Mouse (Mus musculus) hindbrain, embryonic 12.5 days (tissue): ENCODE measurements around the gene Dyrk1a. TPM values are rescaled to one million over a fixed set of nuclear protein-coding genes. Genes with fewer than 3 reads are reported as not detected.
A peak's percentile ranks its signal among the peaks of the same experiment; 100 is the strongest.

Experiments used
- ATAC-seq: fragments of 200-750 bp; cut with Nextera tagmentation; 2 replicates; pipeline ENCODE4 v1.8.0; 2017; ENCODE audit warnings: moderate TSS enrichment; ENCODE audit not compliant: low FRiP score
- H3K27ac ChIP-seq: fragments of 300-500 bp; sonication (generic); 2 replicates; pipeline ENCODE4 v1.5.1; 2016; ENCODE audit warnings: mild to moderate bottlenecking
- H3K27me3 ChIP-seq: fragments of 300-500 bp; sonication (generic); 2 replicates; pipeline ENCODE4 v1.6.1; 2016; ENCODE audit warnings: mild to moderate bottlenecking
- H3K36me3 ChIP-seq: fragments of 300-500 bp; sonication (generic); 2 replicates; pipeline ENCODE4 v1.6.1; 2016; ENCODE audit warnings: mild to moderate bottlenecking
- H3K4me1 ChIP-seq: fragments of 300-500 bp; sonication (generic); 2 replicates; pipeline ENCODE4 v1.6.1; 2016
- H3K4me2 ChIP-seq: fragments of 300-500 bp; sonication (generic); replicated peaks from 2 replicates; pipeline ENCODE4 v1.6.1; 2016; ENCODE audit warnings: mild to moderate bottlenecking
- H3K4me3 ChIP-seq: fragments of 300-500 bp; sonication (generic); 2 replicates; pipeline ENCODE4 v1.5.1; 2016; ENCODE audit warnings: mild to moderate bottlenecking
- H3K9ac ChIP-seq: fragments of 300-500 bp; sonication (generic); 2 replicates; pipeline ENCODE4 v1.6.1; 2016; ENCODE audit warnings: mild to moderate bottlenecking, moderate library complexity
- H3K9me3 ChIP-seq: fragments of 300-500 bp; sonication (generic); replicated peaks from 2 replicates; pipeline ENCODE4 v1.6.1; 2016; ENCODE audit warnings: mild to moderate bottlenecking
- WGBS: fragments of 180-500 bp; shearing (Covaris S2); methylation state at CpG from one replicate; pipeline ENCODE4 v1.1.7; 2016; 5-methylcytosine and 5-hydroxymethylcytosine counted together
- polyA plus RNA-seq: library from polyadenylated mRNA; unstranded; fragments of >200 nt; fragmentation: Nextera tagmentation; extraction: Ambion mirVana; gene quantifications from 2 replicates; pipeline ENCODE4 v1.2.1, GENCODE M21; 2016

Gene Dyrk1a
- polyA plus RNA-seq, 1 experiment from 2014 or later, result 9.9 TPM

DNA sequence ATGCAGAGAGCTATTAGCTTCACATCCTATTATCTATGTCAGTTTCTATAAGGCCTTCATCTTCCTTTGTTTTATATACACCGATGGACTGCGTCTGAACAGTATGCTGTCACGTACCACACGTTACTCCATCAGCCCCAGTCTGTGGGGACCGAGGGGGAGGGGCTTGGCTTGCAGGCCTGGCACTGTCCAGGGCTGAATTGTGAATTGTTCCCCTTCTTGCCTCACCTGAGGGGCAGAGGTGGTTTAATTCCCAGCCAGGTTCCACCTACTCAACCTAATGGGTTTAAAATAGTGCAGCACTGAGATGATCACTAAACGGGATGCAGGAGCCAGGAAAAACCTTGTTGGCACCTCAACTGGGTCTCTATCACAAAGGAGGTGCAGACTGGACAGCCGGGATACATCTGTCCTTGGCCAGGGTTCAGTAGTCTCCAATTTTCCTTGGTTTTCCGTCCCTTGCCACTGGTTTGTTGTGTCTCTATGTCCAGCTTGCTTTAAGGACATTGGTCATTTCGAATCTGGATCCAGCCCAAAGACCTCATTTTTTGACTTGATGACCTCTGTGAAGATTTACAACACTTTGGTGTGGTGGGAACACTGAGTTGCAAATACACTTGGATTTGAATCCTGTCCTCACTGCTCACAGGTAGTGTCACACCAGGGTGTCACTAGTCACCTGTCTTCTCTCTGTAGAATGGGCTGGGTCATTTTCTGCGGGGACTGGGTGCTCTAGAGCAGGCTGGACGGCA, 2.8 kb upstream of the Dyrk1a start:
- H3K4me2 ChIP-seq, result no peak overlapping the region
- peaks cover 9% of the 10 kb centered on the region for H3K4me1 ChIP-seq
- no peak overlapping the region for H3K4me3 ChIP-seq
- 81% methylated on average over 11 of the region's 11 CpGs for WGBS
- H3K27me3 ChIP-seq, result no peaks in the 10 kb centered on the region
- H3K9ac ChIP-seq, result no peak overlapping the region
- no peaks in the 10 kb centered on the region for H3K36me3 ChIP-seq
- no peak overlapping the region for H3K27ac ChIP-seq
- no peaks in the 10 kb centered on the region for H3K9me3 ChIP-seq
- no peak for ATAC-seq

DNA sequence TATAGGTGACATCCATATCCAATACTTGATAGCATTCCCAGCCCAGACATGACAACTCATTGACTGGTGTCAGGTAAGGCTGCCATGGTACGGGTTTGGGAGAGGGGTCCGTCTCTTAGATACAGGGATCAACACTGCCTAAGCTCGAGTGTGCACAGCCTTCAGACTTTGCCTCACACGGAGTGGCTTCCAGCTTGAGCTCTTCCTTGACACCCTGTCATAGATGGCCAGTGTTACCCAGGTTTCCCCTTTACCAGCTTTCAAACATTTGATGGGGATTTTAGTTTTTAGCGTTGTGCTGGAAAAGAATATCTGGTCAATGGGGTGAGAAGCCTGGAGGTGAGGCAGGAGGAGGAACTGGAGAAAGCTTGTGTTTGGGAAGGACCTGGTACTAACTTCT, 2.1 kb upstream of the Dyrk1a start:
- Histone ChIP-seq H3K4me1 (peaks cover 16% of the 10 kb centered on the region), H3K4me2 (no peak overlapping the region), H3K27ac (no peak overlapping the region), H3K27me3 (no peaks in the 10 kb centered on the region), H3K9me3 (no peaks in the 10 kb centered on the region), H3K4me3 (no peak overlapping the region), H3K9ac (no peak overlapping the region), H3K36me3 (no peaks in the 10 kb centered on the region)
- WGBS, result 75% methylated on average over 5 of the region's 5 CpGs
- no peak for ATAC-seq

DNA sequence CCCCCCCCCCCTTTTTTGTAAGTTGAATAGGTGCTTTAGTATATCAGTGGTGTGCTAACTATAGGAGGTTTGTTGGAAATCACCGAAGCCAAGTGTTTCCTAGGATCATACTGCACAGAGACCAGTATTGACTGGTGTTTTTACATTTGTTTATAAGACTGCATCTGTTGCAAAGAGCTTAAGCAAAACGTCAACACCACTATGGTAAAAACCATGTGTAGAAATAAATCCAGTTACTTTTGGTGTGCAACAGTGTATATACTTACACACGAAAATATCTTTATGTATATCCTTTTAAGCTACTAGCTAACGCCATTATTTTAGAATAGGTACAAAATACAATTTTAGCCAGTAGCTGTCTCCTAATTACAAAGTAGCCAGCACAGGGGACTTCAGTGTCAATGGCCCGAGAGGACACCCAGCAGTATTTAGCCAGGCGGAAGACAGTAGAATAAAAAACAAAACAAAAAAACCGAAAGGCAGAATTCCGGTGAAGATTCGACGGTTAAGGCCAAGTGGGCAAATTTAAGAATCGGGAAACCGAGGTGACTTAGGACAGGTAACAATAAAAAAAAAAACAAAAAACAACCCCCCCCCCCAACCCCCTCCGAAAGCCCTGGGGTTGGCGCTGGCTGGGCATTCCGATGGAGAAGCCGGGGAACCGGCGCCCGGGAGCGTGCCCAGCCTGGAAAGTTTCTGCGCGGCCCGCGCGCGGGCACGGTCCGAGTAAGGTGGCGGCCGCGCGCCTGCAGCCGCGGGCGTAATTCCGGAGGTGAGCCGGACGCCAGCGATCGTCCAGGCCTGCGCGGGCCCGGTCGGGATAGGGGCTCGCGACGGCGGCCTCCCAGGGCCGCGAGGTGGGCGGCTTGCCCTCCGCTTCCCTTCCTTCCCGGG, 1.2 kb upstream of the Dyrk1a start:
- 3% methylated on average over 47 of the region's 53 CpGs for WGBS
- Histone ChIP-seq H3K4me2 (peak overlapping the region; percentile 56), H3K4me3 (peak overlapping the region; percentile 98), H3K4me1 (peaks cover 21% of the 10 kb centered on the region), H3K27ac (peak overlapping the region; percentile 100), H3K27me3 (no peaks in the 10 kb centered on the region), H3K9ac (peak overlapping the region; percentile 69), H3K36me3 (no peaks in the 10 kb centered on the region), H3K9me3 (no peaks in the 10 kb centered on the region)
- ATAC-seq, result peak; percentile 89

DNA sequence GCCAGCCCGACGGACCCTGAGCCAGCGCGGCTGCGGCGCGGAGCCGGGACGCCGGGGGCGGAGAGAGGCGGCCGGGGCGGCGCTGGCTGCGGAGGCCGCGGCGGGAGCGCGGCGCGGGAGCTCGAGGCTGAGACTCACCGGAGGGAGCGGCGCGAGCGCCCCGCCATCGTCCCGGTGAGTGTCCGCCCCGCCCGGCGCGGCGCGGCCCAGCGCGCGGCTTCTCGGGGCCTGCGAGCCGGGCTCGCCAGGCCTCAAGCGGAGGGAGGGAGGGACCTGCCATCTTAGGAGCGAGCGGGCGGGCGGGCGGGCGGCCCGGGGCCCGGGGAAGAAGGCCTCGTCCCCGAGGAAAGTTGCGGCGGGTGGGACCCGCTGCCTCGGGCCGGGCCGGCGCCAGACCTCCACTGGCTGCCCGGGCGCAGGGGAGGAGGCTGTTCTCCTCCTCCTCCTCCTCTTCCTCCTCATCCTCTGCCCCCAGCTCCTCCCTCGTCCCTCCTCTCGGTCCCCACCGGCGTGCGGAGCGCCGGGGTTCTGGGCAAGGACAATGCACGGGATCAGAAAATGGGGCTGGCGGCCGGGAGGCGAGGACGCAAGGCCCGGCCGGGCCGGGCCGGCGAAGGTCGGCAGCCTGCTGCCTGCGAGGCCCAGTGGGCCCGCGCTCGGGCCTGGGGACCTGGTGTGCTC, 691 bp downstream of the Dyrk1a start:
- H3K4me2 ChIP-seq, result peak overlapping the region; percentile 75
- no peaks in the 10 kb centered on the region for H3K9me3 ChIP-seq
- peak overlapping the region; percentile 100 for H3K9ac ChIP-seq
- no peaks in the 10 kb centered on the region for H3K27me3 ChIP-seq
- no peaks in the 10 kb centered on the region for H3K36me3 ChIP-seq
- ATAC-seq, result peak; percentile 15; the same call in 1 of the 2 replicates
- WGBS, result under 1% methylated on average over 65 of the region's 88 CpGs
- H3K27ac ChIP-seq, result peak overlapping the region; percentile 100
- peak overlapping the region; percentile 98 for H3K4me3 ChIP-seq
- peaks cover 31% of the 10 kb centered on the region for H3K4me1 ChIP-seq

DNA sequence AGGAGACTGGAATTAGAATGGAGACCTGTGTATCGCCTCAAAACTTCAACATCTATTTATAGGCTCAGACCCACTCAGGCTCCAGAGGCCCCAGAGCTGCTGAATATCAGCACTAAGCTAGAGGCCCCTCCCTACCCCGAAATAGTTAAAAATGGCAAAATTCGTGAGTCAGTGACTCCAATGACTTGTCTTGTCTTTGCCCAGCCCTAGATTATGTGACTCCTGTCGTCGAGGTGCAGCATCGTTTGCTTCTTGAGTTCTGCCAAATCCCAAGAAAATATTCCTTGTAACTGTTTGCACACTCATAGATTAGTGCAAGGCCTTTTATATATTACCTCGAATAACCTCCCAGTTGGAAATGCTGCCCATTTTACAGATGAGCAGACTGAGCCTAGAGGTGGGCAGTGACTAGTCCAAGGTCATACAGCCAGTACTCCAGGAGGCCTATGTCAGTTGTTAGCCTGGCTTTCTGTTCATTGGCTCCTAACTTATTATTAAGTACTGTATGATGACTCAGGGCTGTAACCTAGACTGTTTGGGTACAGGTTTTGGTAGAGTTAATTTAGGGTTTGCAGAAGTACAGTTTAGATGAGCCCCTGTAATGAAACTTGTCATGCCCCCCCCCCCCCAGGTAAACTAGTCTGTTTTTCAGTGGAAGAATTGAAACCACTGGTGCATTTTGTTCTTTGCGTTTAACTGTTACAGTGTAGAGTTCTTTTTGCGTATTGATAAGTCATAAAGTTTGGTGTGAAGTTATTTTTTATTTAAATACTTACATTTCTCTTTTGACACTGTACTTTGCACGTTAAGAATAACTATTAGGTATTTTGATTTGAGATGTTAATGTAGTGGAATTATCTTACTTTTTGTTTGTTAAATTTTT, 1.5 kb downstream of the Dyrk1a start:
- H3K4me1 ChIP-seq, result peaks cover 40% of the 10 kb centered on the region
- ATAC-seq, result no peak
- 31% methylated on average over 10 of the region's 10 CpGs for WGBS

DNA sequence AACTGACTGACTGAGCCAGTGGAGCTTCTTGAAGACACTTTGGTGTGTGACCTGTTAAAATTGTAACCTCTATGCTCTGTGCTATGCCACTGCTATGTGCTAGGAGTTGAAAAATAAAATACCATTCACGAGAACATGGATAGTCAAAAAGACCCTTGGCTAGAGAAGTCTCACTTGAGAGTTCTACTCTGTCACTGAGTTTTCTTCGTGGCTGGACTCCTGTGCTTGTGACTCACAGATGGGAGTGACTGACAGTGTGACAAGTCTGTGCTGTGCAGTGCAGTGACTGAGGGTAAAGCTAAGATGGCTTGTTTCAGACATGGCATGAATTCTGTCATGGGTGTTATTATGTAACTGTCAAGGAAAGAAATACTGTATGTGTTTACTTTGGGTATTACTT, 2.6 kb downstream of the Dyrk1a start:
- Histone ChIP-seq H3K4me2 (peak overlapping the region; percentile 33), H3K4me1 (peaks cover 42% of the 10 kb centered on the region), H3K36me3 (no peaks in the 10 kb centered on the region), H3K27ac (no peak overlapping the region), H3K9ac (no peak overlapping the region), H3K27me3 (no peaks in the 10 kb centered on the region), H3K9me3 (no peaks in the 10 kb centered on the region), H3K4me3 (no peak overlapping the region)
- no peak for ATAC-seq
- WGBS, result 52% methylated on average over 2 of the region's 2 CpGs

More for the DNA sequence above, 1.5 kb downstream of the Dyrk1a start:
- Histone ChIP-seq H3K4me2 (peak overlapping the region; percentile 75), H3K36me3 (no peaks in the 10 kb centered on the region), H3K9ac (peak overlapping the region; percentile 100), H3K9me3 (no peaks in the 10 kb centered on the region), H3K27ac (peak overlapping the region; percentile 100), H3K4me3 (peak overlapping the region; percentile 98), H3K27me3 (no peaks in the 10 kb centered on the region)

DNA sequence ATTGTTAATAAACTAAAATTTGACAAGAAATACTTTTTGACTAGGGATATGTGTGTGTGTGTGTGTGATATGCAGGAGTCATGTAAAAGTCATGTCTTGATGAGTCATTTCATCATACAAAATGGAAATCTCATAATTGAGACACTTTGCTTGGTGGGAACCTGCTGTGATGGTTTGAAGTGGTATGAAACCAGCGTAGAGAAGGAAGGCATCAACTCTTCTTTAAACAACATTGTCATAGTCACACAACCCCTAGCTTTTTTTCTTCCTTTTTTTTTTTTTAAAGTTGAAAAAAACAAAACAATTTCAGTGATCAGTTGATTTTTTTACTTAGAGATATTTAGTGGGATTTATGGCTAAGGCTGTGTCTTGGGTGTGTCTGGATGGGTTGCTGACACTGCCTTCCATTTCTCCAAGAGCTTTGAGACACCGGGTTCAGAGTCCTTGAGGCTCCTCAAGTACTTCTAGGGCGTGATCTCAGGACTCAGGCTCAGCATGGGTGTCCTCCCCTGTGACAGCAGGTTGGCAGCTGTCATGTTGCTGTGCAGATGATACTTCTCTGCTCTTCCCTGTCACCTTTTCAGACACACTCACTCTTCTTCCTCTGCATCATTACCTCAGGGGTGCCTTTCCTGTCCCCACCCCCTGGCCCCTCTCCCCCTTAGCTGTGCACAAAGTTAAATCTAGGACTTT, 4.4 kb downstream of the Dyrk1a start:
- no peaks in the 10 kb centered on the region for H3K36me3 ChIP-seq
- ATAC-seq, result no peak
- no peak overlapping the region for H3K9ac ChIP-seq
- H3K27ac ChIP-seq, result no peak overlapping the region
- H3K27me3 ChIP-seq, result no peaks in the 10 kb centered on the region
- WGBS, result 86% methylated on average over 3 of the region's 3 CpGs
- H3K4me2 ChIP-seq, result no peak overlapping the region
- H3K9me3 ChIP-seq, result no peaks in the 10 kb centered on the region
- peaks cover 39% of the 10 kb centered on the region for H3K4me1 ChIP-seq
- H3K4me3 ChIP-seq, result no peak overlapping the region

DNA sequence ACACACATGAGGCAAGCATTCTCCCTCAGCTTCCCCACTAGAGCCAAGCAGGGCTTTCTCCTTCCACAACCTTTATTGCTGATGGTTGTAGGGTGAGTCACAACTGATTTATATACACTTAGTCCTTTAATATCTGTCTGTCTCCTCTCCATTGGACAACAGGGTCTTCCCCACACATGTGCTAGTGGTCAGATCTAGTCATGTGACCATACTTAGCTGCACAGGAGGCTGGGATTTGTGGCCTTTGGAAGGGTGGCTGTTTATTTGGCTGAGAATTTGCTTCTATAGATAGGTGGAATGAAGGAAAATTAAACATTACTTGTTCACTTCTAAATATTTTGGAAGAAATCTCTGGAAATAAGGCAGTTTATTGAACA, 4.9 kb downstream of the Dyrk1a start:
- no peaks in the 10 kb centered on the region for H3K27me3 ChIP-seq
- no peaks in the 10 kb centered on the region for H3K36me3 ChIP-seq
- no peak overlapping the region for H3K4me2 ChIP-seq
- no peak overlapping the region for H3K4me3 ChIP-seq
- peaks cover 40% of the 10 kb centered on the region for H3K4me1 ChIP-seq
- no peaks in the 10 kb centered on the region for H3K9me3 ChIP-seq
- no peak overlapping the region for H3K9ac ChIP-seq
- H3K27ac ChIP-seq, result no peak overlapping the region
- ATAC-seq, result no peak

DNA sequence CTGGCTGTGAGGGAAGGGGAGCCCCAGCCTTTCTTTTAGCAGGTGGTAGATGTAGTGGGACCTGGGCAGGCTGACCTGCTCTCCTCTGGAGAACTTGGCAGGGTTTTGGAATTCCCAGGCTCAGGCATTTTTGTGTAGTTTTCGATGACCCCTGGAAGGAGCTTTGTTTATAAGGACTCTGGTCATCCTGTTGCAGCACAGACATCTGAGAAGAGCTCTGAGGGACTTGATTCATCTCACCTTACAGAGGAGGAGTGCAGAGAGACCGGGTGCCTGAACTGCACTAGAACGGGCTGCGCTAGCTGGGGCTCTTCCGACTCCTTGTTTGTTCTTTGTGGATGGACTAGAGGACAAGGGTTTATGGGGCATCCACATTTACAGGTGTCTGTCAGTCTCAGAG, 5.9 kb downstream of the Dyrk1a start:
- H3K4me3 ChIP-seq, result no peak overlapping the region
- H3K36me3 ChIP-seq, result no peaks in the 10 kb centered on the region
- ATAC-seq, result no peak
- 77% methylated on average over 5 of the region's 5 CpGs for WGBS
- H3K9me3 ChIP-seq, result no peaks in the 10 kb centered on the region
- peaks cover 47% of the 10 kb centered on the region for H3K4me1 ChIP-seq
- H3K27ac ChIP-seq, result no peak overlapping the region
- no peaks in the 10 kb centered on the region for H3K27me3 ChIP-seq
- H3K9ac ChIP-seq, result no peak overlapping the region
- no peak overlapping the region; the same call in 1 of the 2 replicates for H3K4me2 ChIP-seq

DNA sequence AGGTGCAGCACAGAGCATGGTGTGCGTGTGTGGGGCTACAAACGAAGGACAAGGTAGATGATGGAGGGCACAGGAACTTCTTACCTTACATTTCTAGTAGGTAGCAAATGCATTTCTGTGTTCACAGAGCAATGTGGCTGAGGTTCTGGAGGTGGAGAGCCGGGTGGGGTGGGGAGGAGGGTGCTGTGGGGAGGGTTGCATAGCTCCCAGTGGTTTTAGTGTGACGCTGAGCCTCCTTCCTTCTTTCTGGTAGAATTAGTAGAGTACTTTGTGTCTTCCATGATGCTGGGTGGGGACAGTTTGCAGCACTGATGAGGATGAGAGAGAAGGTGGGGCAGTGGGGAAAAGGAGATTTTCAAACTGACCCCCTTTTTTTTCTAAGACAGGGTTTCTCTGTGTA, 9.5 kb downstream of the Dyrk1a start:
- WGBS, result 96% methylated on average over 4 of the region's 4 CpGs
- H3K4me2 ChIP-seq, result no peak overlapping the region
- H3K4me3 ChIP-seq, result no peak overlapping the region
- no peaks in the 10 kb centered on the region for H3K9me3 ChIP-seq
- H3K27me3 ChIP-seq, result no peaks in the 10 kb centered on the region
- ATAC-seq, result no peak
- H3K36me3 ChIP-seq, result no peaks in the 10 kb centered on the region
- H3K4me1 ChIP-seq, result peaks cover 42% of the 10 kb centered on the region
- no peak overlapping the region for H3K27ac ChIP-seq
- no peak overlapping the region for H3K9ac ChIP-seq

DNA sequence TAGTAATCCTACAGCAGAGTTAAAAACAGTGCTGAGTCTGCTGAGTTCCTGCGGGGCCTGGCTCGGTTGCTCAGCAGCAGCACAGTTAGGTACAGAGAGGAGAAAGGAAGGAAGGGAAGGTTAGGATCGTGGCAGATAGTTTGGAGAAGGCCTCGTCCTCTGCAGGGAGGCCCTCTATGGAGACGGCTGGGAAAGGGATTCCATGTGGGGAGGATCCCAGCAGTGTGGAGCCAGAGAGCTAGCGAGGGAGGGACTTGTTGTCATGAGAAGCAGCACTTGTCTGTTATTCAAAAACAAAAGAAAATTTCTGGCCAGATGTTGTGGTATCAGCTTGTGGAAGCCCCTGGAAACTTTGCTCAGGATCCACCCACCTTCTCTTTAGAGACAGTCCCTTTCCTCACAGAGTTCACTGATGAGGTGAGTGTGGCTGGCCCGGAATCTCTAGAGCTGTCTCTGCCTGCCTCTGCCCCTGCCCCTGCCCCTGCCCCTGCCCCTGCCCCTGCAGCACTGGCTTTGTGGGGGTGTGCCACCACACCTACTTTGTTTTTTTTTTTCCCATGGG, 11.1 kb downstream of the Dyrk1a start:
- Histone ChIP-seq H3K4me1 (peaks cover 33% of the 10 kb centered on the region), H3K36me3 (no peaks in the 10 kb centered on the region), H3K9ac (no peak overlapping the region), H3K27me3 (no peaks in the 10 kb centered on the region), H3K9me3 (no peaks in the 10 kb centered on the region), H3K4me2 (no peak overlapping the region), H3K4me3 (no peak overlapping the region), H3K27ac (no peak overlapping the region)
- no peak for ATAC-seq
- 26% methylated on average over 7 of the region's 7 CpGs for WGBS
